Mouse (Mus musculus) hematopoietic stem cell, adult 5-6 weeks (primary cell): ENCODE measurements around the gene Rflnb. TPM values are rescaled to one million over a fixed set of nuclear protein-coding genes. Genes with fewer than 3 reads are reported as not detected.
"Not testable (repeated sequence)": the region's sequence is repeated elsewhere in the genome, so short reads cannot be mapped to it uniquely, and the experiment has no call there.

Experiments used
- ATAC-seq, 2 experiments: fragments of 125-278 bp in 1 of 2; replicated peaks in 1 of 2; 2 replicates each; pipeline ENCODE4 v1.8.0; 2016 to 2017; ENCODE audit warnings: inconsistent platforms in 2 of 2, mild to moderate bottlenecking in 2 of 2, moderate number of reproducible peaks in 2 of 2, low read depth in 1 of 2, moderate TSS enrichment in 1 of 2; ENCODE audit not compliant: low FRiP score in 2 of 2, poor library complexity in 2 of 2, severe bottlenecking in 2 of 2, insufficient read depth in 1 of 2, low TSS enrichment in 1 of 2
- total RNA-seq: library from RNA; stranded (forward); fragments of 172-1452, 232-1000 nt; gene quantifications from 2 replicates; pipeline ENCODE4 v1.2.3, GENCODE M21; 2017

The Rflnb gene
- total RNA-seq, 1 experiment from 2014 or later: 4.6 TPM

DNA sequence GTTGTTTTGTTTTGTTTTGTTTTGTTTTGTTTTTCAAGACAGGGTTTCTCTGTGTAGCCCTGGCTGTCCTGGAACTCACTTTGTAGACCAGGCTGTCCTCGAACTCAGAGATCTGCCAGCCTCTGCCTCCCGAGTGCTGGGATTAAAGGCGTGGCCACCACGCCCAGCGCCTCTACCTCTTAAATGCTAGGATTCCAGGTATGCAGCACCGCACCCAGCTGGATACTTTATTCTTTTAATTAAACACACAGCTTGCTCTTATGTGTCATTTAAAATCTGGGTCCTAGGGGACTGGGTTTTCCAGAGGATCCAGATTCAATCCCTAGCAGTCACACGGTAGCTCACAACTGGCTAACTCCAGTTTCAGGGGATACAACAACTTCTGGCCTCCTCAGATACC lies 23.3 kb downstream of the Rflnb start:
- not testable (repeated sequence) for ATAC-seq

DNA sequence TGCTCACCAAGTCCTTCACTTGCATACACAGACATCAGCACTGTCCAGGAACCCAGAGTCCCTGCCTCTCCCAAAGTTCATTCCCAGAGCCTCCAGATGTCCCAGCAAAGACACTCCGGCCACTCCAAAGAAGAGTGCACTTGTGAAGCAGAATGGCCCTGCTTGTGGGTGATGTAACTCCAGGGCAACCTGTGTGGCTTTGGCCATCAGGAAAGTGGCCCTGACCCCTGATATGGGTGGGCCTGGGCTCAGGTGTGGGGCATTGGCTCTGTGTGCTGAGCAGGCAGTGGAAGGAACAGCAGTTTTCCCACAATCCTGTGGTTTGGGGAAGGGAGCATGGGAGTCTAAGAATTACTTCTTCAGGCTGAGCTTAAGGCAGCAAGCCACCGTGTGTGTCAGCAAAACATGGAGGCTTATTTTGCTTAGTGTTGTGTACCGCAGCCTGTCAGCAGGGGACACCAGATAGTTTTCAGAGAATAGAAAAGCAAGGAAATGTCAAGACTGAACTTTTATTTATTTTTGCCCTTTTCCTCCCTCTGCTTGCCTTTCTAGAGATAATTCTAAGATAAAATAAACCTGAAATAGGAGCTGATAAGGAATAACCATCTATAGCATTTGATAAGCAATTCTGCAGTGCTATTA lies 26.2 kb downstream of the Rflnb start:
- no peak; a peak in 1 of 4 replicates for ATAC-seq

DNA sequence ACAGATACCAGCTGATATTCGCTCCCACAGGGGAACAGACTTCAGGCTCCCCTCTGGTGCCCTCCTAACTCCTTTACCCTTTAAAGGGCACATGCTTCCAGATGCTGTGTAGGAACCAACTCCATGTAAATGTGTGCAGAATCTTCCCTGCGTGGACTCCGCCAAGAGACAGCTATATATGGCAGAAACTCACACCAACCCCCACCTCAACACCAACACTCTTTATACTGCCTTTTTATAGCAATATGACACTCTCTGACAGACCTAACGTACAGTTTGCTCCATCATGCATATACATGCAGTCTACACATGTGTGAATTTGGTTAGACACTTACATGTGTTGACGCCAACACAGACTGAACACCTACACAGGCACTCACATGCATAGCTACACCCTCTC lies 26.9 kb downstream of the Rflnb start:
- ATAC-seq: no peak

DNA sequence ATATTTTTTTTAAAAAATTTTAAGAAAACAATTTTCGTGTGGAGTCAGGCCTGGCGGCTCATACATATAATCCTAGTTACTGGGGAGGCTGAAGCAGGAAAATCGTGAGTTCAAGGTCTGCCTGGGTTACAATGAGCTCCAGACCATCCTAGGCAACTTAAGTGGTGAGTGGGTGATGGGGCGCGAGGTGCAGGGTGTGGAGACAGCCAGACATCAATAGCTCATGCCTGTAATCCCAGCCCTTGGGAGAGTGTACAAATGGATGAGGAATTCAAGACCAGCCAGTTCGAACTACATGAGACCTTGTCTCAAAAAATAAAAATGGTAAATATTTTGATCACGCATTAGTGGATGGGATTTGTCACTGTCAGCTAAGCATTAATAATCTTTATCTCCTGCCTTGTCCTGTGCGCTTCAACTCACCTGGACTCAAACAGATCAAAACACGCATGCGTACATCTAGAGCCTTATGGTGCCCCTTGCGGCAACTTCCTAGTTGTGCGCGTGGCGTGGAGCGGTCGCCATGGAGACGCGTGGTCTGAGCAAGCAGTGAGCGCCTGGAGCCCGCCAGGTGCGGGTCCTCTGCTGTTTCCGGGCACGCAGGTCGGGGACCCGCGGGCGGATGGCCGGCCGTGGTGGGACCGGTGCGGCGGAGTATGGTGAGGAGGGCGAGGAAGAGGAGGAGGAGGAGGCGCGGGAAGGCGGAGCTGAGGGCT lies 28.0 kb downstream of the Rflnb start, which contains the start of gene 1700016K19Rik:
TSS of gene 1700016K19Rik (plus strand) at position 473 of the 716 bp plus-strand sequence.
- peak; percentile 86 to 96 for ATAC-seq

DNA sequence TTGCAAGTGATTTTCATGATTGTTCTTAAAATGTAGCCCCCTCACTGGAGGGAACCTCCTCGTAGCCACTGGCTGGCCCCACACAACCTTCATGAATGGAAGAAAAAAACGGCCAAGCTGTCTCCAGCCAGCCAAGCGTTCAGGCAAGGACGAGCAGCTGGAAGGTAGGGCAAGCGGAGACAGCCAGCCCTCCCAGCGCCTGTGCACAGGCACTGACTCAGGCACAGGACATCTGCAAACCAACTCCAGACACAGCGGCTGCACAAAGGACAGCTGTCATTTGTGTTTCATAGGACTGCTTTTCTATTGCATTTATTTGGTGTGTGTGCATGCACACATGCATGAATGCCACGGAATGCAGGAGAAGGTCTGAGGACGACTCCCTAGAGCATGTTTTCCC lies 33.2 kb downstream of the Rflnb start:
- ATAC-seq: no peak

DNA sequence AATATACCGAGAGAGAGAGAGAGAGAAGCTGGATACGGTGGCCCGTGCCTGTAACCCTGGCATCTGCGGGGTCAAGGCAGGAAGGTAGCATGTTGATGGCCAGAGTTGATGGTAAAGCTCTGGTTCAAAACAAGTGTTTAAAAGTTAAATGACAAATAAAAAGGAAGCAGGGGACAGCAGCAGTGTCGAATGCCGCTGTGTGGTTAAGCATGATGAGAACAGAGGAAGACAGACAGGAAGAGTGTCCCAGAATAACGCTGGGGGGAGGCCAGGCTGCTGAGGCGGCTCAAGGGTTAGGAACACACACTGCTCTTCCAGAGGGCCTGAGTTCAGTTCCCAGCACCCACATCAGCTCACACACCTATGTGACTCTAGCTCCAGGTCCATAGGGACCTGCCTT lies 35.1 kb downstream of the Rflnb start:
- ATAC-seq: peak in 1 of 2 experiments; percentile 56; a peak in 2 of 4 replicates

DNA sequence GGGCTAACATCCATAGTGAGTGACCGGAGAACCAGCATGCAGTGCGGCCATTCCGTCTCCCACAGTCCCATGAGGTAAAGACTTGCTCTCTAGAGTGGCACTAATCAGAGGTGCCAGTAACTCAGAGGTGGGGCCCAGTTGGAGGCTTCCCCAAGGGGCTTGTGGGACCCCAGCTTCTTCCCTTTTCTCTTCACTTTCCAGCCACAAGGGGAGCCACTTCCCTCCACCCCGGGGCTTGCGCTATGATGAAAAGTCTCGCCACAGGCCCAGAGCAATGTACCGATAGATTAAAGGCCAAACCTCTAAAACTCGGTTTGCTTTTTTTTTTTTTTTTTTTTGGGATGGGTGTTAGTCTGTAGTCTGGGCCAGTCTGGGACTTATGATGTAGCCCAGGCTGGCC lies 35.7 kb downstream of the Rflnb start:
- no peak for ATAC-seq

DNA sequence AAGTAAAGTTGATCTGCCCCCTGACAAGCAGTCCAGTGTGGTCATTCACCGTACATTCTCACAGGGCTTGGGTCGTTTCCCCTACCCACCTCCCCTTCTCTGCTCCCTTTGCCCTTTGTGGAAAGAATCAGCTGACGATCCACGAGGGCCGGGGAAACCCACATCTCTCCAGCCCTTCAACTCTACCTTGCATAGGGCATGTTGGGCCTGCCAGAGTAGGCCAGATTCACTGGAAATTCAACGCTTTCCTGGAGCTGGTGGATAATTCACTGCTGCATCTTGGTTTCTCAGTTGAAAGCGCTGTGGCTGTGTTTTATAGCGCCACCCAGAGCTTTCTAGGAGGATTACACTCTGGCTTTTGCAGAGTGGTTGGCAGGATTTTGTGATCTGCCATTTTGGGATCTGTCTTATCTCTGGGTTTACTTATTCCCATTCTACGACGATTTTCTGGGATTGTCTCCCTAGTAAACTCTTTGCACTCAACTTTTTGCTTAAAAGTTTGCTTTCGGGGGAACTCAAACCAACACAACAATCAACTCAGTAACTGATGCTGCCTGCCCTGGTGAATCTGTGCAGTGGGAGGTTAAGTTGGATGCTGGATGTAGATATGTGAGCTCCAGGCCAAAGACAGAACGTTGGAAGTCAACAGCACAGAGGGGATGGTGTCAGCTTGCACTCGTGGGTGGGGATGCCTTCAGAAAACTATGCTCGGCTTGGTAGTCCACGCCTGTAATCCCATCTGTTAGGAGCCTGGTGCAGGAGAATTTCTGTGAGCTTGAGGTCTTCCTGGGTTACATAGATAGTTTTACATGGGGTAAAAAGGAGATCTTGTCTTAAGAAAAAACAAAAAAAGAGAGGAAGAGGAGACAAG lies 36.4 kb downstream of the Rflnb start:
- no peak for ATAC-seq

DNA sequence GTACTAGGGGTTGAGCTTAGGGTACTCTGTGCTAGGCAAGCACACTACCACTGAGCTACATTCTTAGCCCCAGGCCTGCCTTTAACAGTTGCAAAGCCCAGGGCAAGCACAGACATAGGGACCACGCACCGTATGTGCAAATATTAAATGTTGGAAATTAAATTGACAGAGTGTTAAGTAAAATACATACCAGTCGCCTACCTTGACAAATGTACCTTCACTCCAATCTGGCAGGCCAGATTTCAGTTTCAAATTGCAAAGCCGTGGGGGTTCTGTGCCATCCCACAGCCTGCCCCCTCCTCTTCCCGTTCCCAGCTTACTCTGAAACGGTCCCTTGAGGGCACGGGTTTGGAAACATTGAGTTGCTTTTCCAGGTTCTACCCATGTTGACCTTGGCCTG lies 41.6 kb downstream of the Rflnb start:
- ATAC-seq: no peak

DNA sequence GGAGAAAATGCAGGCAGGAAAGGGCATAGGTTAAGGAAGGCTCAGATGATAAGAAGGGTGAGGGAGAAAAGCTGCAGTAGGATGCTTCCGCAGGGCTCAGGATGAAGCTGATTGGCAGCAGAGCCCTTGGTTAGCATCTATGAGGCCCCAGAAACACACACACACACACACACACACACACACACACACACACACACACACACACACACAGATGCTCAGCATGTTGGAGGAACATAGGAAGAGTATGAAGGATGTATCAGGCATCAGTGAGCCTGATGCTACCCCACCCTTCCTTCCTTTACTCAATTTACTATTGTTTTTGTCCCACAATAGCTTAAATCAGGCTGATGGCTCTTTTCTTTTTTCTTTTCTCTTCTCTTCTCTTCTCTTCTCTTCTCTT lies 43.0 kb downstream of the Rflnb start:
- no peak for ATAC-seq

DNA sequence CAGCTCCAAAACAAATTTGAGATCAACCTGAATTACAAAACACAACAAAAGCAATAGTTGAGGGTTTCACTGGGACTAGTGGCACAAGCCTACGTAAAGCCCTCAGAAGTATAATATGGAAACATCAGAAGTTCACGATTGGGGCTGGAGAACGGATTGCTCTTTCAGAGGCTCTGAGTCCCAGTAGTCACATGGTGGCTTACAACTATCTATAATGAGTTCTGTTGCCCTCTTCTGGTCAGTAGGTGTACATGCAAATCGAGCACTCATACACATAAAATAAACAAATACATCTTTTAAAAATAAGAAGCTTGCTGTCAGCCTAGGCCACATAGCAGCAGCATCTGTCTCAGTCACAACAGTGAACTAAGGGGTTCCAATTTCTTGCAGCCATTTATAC lies 44.4 kb downstream of the Rflnb start:
- no peak for ATAC-seq

DNA sequence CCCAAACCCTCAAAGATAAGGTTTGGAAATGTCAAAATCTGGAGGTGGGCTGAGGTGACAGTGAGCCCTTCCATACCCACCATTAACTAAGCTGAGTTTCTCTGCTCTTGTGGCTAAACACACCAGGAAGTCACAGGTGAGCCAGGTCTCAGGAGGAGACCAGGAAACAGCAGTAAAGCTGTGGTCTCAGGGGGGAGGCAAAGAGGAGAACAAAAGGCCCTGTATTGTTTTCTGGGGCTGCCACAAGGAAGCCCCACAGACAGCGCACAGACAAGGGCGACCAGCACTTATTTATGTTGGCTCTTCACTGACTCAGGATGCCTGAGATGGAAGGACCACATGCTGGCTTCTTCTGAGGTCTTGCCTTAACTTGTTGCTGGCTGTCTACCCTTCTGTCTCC lies 47.2 kb downstream of the Rflnb start:
- no peak for ATAC-seq

DNA sequence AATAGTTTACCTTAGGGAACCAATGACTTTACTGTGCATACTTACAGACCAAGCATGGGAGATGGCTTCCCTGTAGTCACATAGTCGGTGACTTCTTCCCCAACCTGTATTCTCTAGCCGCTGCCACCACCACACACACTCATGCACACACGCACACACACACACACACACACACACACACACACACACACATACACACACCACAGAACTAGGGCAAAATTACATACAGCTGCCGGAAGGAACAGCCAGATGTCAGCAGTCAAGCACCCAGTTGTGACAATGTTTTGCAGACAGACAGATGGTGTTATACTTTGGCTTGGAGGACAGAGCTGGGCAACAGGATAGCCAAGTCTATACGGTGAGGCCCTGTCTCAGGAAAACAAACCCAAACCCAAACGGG lies 49.5 kb downstream of the Rflnb start:
- ATAC-seq: no peak

DNA sequence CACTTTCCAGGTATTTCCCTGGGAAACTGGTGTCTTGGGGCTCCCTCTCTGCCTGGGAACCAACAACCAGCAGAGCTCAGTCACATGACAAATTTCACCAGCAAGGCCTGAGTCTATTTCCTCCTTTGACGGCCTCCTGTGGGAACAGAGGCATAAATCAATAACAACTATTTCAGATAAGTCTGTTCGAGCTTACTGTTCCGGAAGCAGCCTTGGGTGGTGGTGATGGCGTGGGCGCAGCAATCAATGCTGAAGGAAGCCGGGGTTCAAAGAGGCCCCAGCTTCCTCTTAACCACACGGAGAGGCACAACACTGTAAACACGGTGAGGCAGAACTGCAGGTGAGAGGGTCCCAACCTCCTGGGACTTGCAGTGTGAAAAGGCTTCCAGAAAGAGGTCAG lies 50.8 kb downstream of the Rflnb start:
- ATAC-seq: peak; percentile 72 to 85

DNA sequence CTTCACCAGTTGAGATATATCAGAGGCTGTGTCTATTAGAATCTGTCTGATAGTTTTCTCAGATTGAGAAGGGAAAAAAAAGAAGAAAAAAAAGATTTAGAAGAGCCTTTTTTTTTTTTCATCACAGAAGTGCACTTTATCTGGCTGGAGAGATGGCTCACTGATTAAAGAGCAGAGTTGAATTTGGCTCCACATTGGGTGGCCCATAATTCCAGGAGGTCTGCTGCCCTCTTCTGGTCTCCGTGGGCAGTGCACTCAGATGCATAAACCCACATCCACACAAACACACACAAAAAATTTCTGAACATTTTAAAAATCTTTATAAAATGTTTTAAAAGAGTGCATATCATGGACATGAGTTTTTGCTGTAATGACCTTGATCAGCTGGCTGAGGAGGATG lies 53.6 kb downstream of the Rflnb start:
- ATAC-seq: no peak

DNA sequence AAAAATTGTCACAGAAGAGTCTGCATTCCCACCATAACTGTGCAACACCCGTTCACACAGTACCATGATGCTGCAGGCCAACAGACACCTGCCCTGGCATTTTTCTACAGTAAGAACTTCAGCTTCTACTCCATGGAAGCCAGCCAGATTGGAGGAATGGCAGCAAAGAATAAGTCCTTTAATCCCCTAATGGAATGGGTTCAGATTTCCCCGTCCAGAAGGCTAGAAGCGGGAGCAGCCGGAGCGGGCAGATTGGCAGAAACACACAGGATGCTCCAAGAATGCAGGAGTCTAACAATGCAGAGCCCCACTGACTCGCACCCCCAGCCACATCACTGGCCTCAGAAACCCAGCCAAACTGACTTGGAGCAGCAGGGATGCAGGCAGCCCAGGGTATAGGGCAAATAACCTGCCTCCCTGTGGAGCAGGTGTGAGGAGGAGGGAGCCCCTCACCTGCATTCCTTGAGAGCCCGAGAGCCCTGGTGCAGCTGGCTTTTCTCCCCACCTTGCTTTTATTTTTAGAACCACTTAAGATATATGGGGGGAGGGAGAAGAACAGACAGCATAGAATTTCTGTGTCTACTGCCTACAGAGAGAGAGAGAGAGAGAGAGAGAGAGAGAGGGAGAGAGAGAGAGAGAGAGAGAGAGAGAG lies 54.5 kb downstream of the Rflnb start:
- no peak for ATAC-seq

DNA sequence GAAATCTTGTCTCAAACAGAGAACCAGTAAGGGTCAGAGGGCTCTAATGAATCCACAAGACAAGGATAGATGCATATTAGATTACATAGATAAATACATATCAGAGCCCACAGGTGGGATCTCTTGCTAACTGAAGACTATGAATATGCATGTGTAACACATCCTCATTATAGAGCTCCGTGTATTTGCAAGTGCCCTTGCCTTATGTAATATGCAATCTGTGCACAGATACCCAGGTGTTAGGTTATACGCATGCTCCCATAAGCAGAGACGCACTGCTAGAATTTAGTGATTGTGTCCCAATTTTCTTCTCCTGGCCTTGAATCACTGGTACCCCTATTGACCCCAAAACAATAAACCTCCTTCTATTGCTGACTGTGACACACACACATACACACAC lies 55.4 kb downstream of the Rflnb start:
- ATAC-seq: no peak

DNA sequence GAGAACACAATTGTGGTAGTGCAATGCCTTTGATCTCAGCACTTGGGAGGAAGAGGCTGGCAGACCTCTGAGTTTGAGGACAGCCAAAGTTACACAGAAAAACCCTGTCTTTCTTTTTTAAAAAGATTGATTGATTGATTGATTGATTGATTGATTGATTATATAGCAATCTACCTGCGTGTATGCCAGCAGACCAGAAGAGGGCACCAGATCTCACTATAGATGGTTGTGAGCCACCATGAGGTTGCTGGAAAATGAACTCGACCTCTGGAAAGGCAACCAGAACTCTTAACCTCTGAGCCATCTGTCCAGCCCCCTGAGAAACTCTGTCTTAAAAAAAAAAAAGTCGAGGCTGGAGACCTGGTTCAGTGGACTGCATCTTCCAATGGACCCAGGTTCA lies 57.0 kb downstream of the Rflnb start:
- ATAC-seq: no peak
